Mouse (Mus musculus): ENCODE measurements around the gene Strip1. TPM values are rescaled to one million over a fixed set of nuclear protein-coding genes. Genes with fewer than 3 reads are reported as not detected.

Strip1 gene
- polyA plus RNA-seq, 1 experiment, result 0.44 TPM

GRCm38 (mm10) chr3:107600127-107600526 lies 31.4 kb downstream of the Strip1 start:
- TF ChIP-seq GATA1 (IDR thresholded peaks at IDR 0.05; ENCODE audit: low read length) (no peak), TAL1 (IDR thresholded peaks at IDR 0.05; ENCODE audit: low read length) (no peak)
- peaks cover 69% of the 10 kb centered on the region for H3K27me3 ChIP-seq (ENCODE audit: control insufficient read depth)
- H3K9me3 ChIP-seq (ENCODE audit: control insufficient read depth, low read length), result peaks cover 2% of the 10 kb centered on the region; the same call in 1 of the 2 replicates

GRCm38 (mm10) chr3:107597586-107598389 lies 33.7 kb downstream of the Strip1 start:
- peaks cover 93% of the 10 kb centered on the region for H3K27me3 ChIP-seq (ENCODE audit: control insufficient read depth)
- TF ChIP-seq GATA1 (IDR thresholded peaks at IDR 0.05; ENCODE audit: low read length) (no peak), TAL1 (IDR thresholded peaks at IDR 0.05; ENCODE audit: low read length) (no peak)
- no peaks in the 10 kb centered on the region for H3K36me3 ChIP-seq (ENCODE audit: control insufficient read depth)
- H3K9me3 ChIP-seq (ENCODE audit: control insufficient read depth, low read length), result peaks cover 2% of the 10 kb centered on the region; the same call in 1 of the 2 replicates
- no peak overlapping the region for H3K4me3 ChIP-seq (replicated peaks)
- H3K4me1 ChIP-seq (ENCODE audit: control insufficient read depth), result no peaks in the 10 kb centered on the region

More at GRCm38 (mm10) chr3:107600127-107600526, 31.4 kb downstream of the Strip1 start:
- Histone ChIP-seq H3K4me3 (replicated peaks) (no peak overlapping the region), H3K36me3 (ENCODE audit: control insufficient read depth) (no peaks in the 10 kb centered on the region), H3K4me1 (ENCODE audit: control insufficient read depth) (no peaks in the 10 kb centered on the region)

- Histone ChIP-seq H3K9me3 (ENCODE audit: control insufficient read depth, low read length) (peaks cover 2% of the 10 kb centered on the region; the same call in 1 of the 2 replicates), H3K36me3 (ENCODE audit: control insufficient read depth) (no peaks in the 10 kb centered on the region), H3K4me3 (replicated peaks) (no peak overlapping the region), H3K4me1 (ENCODE audit: control insufficient read depth) (no peaks in the 10 kb centered on the region), H3K27me3 (ENCODE audit: control insufficient read depth) (peaks cover 97% of the 10 kb centered on the region)
- TF ChIP-seq GATA1 (IDR thresholded peaks at IDR 0.05; ENCODE audit: low read length), result no peak
- no peak for TF ChIP-seq TAL1 (IDR thresholded peaks at IDR 0.05; ENCODE audit: low read length)
These were observed 34.4 kb downstream of the Strip1 start for GRCm38 (mm10) chr3:107597134-107597533.

- H3K9me3 ChIP-seq (ENCODE audit: control insufficient read depth, low read length), result peaks cover 2% of the 10 kb centered on the region; the same call in 1 of the 2 replicates
- no peaks in the 10 kb centered on the region for H3K36me3 ChIP-seq (ENCODE audit: control insufficient read depth)
- no peak for TF ChIP-seq GATA1 (IDR thresholded peaks at IDR 0.05; ENCODE audit: low read length)
- H3K4me1 ChIP-seq (ENCODE audit: control insufficient read depth), result no peaks in the 10 kb centered on the region
- no peak overlapping the region for H3K4me3 ChIP-seq (replicated peaks)
- H3K27me3 ChIP-seq (ENCODE audit: control insufficient read depth), result peaks cover 96% of the 10 kb centered on the region
These were observed 34.9 kb downstream of the Strip1 start for GRCm38 (mm10) chr3:107596559-107596958.

- TF ChIP-seq TAL1 (IDR thresholded peaks at IDR 0.05; ENCODE audit: low read length), result no peak
- TF ChIP-seq GATA1 (IDR thresholded peaks at IDR 0.05; ENCODE audit: low read length), result no peak
- Histone ChIP-seq H3K4me1 (ENCODE audit: control insufficient read depth) (no peaks in the 10 kb centered on the region), H3K27me3 (ENCODE audit: control insufficient read depth) (peaks cover 96% of the 10 kb centered on the region), H3K9me3 (ENCODE audit: control insufficient read depth, low read length) (peaks cover 2% of the 10 kb centered on the region; the same call in 1 of the 2 replicates), H3K4me3 (replicated peaks) (no peak overlapping the region), H3K36me3 (ENCODE audit: control insufficient read depth) (no peaks in the 10 kb centered on the region)
These were observed 35.5 kb downstream of the Strip1 start for GRCm38 (mm10) chr3:107595938-107596461.

GRCm38 (mm10) chr3:107595264-107595937 lies 36.1 kb downstream of the Strip1 start:
- peaks cover 2% of the 10 kb centered on the region; the same call in 1 of the 2 replicates for H3K9me3 ChIP-seq (ENCODE audit: control insufficient read depth, low read length)
- H3K4me1 ChIP-seq (ENCODE audit: control insufficient read depth), result no peaks in the 10 kb centered on the region
- no peaks in the 10 kb centered on the region for H3K36me3 ChIP-seq (ENCODE audit: control insufficient read depth)
- no peak for TF ChIP-seq GATA1 (IDR thresholded peaks at IDR 0.05; ENCODE audit: low read length)
- TF ChIP-seq TAL1 (IDR thresholded peaks at IDR 0.05; ENCODE audit: low read length), result no peak
- peaks cover 91% of the 10 kb centered on the region for H3K27me3 ChIP-seq (ENCODE audit: control insufficient read depth)
- no peak overlapping the region for H3K4me3 ChIP-seq (replicated peaks)

GRCm38 (mm10) chr3:107594662-107595263 lies 36.7 kb downstream of the Strip1 start, which contains the start of gene Alx3:
Gene Alx3, plus strand, starts transcription at chr3:107595031.
- Histone ChIP-seq H3K4me3 (replicated peaks) (no peak within 1 kb of the TSS), H3K4me1 (ENCODE audit: control insufficient read depth) (no peaks in the 10 kb centered on the region), H3K9me3 (ENCODE audit: control insufficient read depth, low read length) (peaks cover 2% of the 10 kb centered on the region; the same call in 1 of the 2 replicates), H3K36me3 (ENCODE audit: control insufficient read depth) (no peaks in the 10 kb centered on the region), H3K27me3 (ENCODE audit: control insufficient read depth) (peaks cover 91% of the 10 kb centered on the region)
- TF ChIP-seq TAL1 (IDR thresholded peaks at IDR 0.05; ENCODE audit: low read length) (no peak), GATA1 (IDR thresholded peaks at IDR 0.05; ENCODE audit: low read length) (no peak)

- Histone ChIP-seq H3K27me3 (ENCODE audit: control insufficient read depth) (peaks cover 91% of the 10 kb centered on the region), H3K4me1 (ENCODE audit: control insufficient read depth) (no peaks in the 10 kb centered on the region), H3K9me3 (ENCODE audit: control insufficient read depth, low read length) (peaks cover 2% of the 10 kb centered on the region; the same call in 1 of the 2 replicates), H3K4me3 (replicated peaks) (no peak overlapping the region), H3K36me3 (ENCODE audit: control insufficient read depth) (no peaks in the 10 kb centered on the region)
- TF ChIP-seq TAL1 (IDR thresholded peaks at IDR 0.05; ENCODE audit: low read length), result no peak
These were observed 37.9 kb downstream of the Strip1 start for GRCm38 (mm10) chr3:107593632-107594031.

Data from erythroblast, embryonic 14.5 days (primary cell).